Mouse (Mus musculus): ENCODE results near the gene Hira. TPM values are rescaled to one million over a fixed set of nuclear protein-coding genes. Genes with fewer than 3 reads are reported as not detected.
"Not testable (repeated sequence)": the region's sequence is repeated elsewhere in the genome, so short reads cannot be mapped to it uniquely, and the experiment has no call there.

The Hira gene
- total and polyA plus RNA-seq, 3 experiments: 33.0 to 49.6 (median 37.9) TPM

GRCm38 (mm10) chr16:18916064-18916463 lies 39.2 kb downstream of the Hira start:
- DNase-seq: no peak

- no peak for DNase-seq
These were observed 44.9 kb downstream of the Hira start for GRCm38 (mm10) chr16:18921771-18922170.

- no peak for DNase-seq
These were observed 51.1 kb downstream of the Hira start for GRCm38 (mm10) chr16:18927963-18928362.

GRCm38 (mm10) chr16:18938321-18939082 lies 61.7 kb downstream of the Hira start:
- DNase-seq: no peak

GRCm38 (mm10) chr16:18943906-18944305 lies 67.1 kb downstream of the Hira start:
- no peak for DNase-seq

GRCm38 (mm10) chr16:18948941-18949340 lies 72.1 kb downstream of the Hira start:
- DNase-seq: no peak

GRCm38 (mm10) chr16:18950351-18950750 lies 73.5 kb downstream of the Hira start:
- DNase-seq: no peak

- no peak for DNase-seq
These were observed 76.0 kb downstream of the Hira start for GRCm38 (mm10) chr16:18952813-18953212.

GRCm38 (mm10) chr16:18955070-18955469 lies 78.2 kb downstream of the Hira start:
- DNase-seq: no peak

GRCm38 (mm10) chr16:18963486-18963885 lies 86.6 kb downstream of the Hira start:
- no peak for DNase-seq

GRCm38 (mm10) chr16:18969420-18970128 lies 92.7 kb downstream of the Hira start:
- no peak for DNase-seq

GRCm38 (mm10) chr16:18970837-18971236 lies 94.0 kb downstream of the Hira start:
- DNase-seq: no peak

- not testable (repeated sequence) for DNase-seq
These were observed 98.8 kb downstream of the Hira start for GRCm38 (mm10) chr16:18975665-18976064.

- DNase-seq: no peak
These were observed 99.5 kb downstream of the Hira start for GRCm38 (mm10) chr16:18976315-18976714.

- no peak for DNase-seq
These were observed 109.5 kb downstream of the Hira start for GRCm38 (mm10) chr16:18986381-18986780.

GRCm38 (mm10) chr16:18986860-18987259 lies 110.0 kb downstream of the Hira start:
- no peak for DNase-seq

GRCm38 (mm10) chr16:19002610-19003389 lies 126.0 kb downstream of the Hira start:
- not testable (repeated sequence) for DNase-seq

- no peak for DNase-seq
These were observed 126.9 kb downstream of the Hira start for GRCm38 (mm10) chr16:19003757-19004156.

GRCm38 (mm10) chr16:19005298-19005697 lies 128.5 kb downstream of the Hira start:
- DNase-seq: no peak

GRCm38 (mm10) chr16:19006715-19007114 lies 129.9 kb downstream of the Hira start:
- DNase-seq: no peak

- DNase-seq: not testable (repeated sequence)
These were observed 130.4 kb downstream of the Hira start for GRCm38 (mm10) chr16:19007186-19007591.

- DNase-seq: no peak
These were observed 133.9 kb downstream of the Hira start for GRCm38 (mm10) chr16:19010710-19011109.

GRCm38 (mm10) chr16:19013550-19013949 lies 136.7 kb downstream of the Hira start:
- no peak for DNase-seq

All from adrenal gland, adult 2 months (tissue).